Mouse (Mus musculus) left cerebral cortex, adult 11 months (tissue): ENCODE data around the gene Neurl2.
A peak's percentile ranks its signal among the peaks of the same experiment; 100 is the strongest.
"Not testable (repeated sequence)": the region's sequence is repeated elsewhere in the genome, so short reads cannot be mapped to it uniquely, and the experiment has no call there.

Experiments used
- DNase-seq: peaks from one replicate; pipeline ENCODE4 v3.0.0; 2022; ENCODE audit warnings: low spot score

Gene Neurl2

GRCm38 (mm10) chr2:164857842-164858553, 24.7 kb upstream of the Neurl2 start:
- no peak for DNase-seq

- DNase-seq: no peak
Observed at GRCm38 (mm10) chr2:164857101-164857821, 24.0 kb upstream of the Neurl2 start, which contains the start of gene Pltp. Gene Pltp, minus strand, starts transcription at chr2:164857711.

DNA sequence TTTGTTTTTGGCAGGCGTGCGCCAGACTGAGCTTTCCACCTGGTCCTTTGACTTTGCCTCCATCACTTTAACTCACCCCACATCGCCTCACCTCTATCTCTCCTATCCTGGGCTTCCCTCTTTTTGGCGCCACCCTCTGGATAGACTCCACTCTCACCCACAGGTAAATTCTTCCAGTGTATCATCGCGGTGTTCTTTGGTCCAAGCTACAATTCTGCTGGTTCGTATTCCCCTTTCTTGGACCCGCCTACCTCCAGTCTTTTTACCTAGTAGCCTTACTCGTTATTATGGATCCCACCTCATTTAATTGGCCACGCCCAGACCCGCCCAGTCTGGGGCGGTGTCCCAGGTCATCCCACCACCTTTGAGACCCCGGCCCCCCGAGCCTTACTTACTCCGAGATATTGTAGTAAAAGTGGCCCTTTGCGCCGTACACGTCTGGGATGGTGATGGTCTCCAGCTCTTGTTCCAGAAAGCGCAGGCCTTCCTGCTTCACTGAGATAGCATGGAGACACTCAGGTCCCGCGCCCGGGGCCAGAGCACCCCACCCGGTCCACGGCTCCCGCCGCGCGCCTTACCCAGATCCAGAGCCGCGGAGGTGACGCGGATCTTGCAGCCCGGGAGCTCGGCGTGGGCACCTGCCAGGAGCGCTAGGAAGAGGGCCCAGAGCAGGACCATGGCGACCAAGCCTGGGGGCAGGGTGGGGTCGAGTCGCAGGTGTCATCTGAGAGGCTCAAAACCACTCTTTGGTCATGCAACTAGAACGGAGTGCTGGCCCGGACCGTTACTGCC, 23.2 kb upstream of the Neurl2 start:
- no peak for DNase-seq

DNA sequence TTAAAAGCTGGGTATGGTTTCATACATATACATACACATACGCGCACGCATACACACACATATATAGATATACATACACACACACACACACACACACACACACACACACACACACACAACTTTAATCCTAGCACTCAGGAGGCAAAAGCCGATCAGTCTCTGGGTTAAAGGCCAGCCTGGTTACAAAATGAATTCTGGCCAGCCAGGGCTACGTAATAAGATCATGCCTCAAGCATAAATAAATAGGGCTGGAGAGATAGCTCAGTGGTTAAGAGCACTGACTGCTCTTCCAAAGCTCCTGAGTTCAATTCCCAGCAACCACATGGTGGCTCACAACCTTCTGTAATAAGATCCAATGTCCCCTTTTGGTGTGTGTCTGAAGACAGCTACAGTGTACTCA, 22.3 kb upstream of the Neurl2 start:
- DNase-seq: not testable (repeated sequence)

DNA sequence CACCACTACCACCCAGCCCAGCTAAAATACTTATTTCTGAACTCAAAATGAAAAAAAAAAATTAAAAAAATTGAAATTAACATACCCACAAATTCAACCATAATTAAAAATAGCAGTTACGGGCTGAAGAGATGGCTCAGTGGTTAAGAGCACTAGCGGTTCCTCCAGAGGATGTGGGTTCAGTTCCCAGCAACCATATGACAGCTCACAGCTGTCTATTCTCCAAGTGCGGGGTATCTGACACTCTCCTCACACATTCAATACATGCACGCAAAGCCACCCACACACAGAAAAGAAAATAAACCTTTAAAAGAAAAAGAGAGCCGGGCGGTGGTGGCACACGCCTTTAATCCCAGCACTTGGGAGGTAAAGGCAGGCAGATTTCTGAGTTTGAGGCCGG, 16.8 kb upstream of the Neurl2 start:
- DNase-seq: no peak

DNA sequence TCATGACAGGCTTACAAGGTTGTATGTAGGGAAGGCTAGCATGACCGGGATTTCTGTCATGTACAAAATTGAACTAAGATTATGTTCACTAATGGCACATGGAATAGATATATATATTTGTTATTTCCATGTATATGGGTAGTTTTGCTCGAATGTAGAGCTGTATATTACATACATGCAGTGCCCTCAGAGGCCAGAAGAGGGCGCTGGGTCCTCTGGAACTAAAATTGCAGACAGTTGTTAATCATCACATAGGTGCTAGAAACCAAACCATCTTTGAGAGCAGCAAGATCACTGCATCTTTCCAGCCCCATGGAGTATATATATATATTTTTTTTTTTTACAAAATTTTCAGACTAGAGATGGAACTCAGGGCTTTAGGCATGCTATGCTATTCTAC, 12.5 kb upstream of the Neurl2 start:
- no peak for DNase-seq

GRCm38 (mm10) chr2:164835164-164835563, 1.9 kb upstream of the Neurl2 start:
- DNase-seq: no peak

DNA sequence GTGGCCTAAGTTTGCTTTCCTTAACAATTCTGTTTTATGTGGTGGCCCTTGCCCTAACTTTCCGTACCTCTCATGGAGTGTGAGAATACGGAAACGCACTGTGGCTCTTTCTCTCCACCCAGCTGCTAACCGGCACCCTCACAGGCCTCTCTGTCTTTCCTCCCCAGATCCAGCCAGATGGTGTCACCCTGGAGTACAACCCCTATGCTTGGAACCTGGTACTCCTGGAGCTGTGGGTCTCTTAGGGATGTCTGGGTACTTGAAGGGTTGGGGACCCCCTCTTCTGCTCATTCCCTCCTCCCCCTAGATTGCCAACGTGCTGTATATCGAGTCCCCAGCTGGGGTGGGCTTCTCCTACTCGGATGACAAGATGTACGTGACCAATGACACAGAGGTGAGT, 1.3 kb upstream of the Neurl2 start:
- DNase-seq: no peak

GRCm38 (mm10) chr2:164832748-164833301, 431 bp downstream of the Neurl2 start, which contains the start of gene Ctsa:
Gene Ctsa, plus strand, starts transcription at chr2:164832873.
- DNase-seq: peak; percentile 64

DNA sequence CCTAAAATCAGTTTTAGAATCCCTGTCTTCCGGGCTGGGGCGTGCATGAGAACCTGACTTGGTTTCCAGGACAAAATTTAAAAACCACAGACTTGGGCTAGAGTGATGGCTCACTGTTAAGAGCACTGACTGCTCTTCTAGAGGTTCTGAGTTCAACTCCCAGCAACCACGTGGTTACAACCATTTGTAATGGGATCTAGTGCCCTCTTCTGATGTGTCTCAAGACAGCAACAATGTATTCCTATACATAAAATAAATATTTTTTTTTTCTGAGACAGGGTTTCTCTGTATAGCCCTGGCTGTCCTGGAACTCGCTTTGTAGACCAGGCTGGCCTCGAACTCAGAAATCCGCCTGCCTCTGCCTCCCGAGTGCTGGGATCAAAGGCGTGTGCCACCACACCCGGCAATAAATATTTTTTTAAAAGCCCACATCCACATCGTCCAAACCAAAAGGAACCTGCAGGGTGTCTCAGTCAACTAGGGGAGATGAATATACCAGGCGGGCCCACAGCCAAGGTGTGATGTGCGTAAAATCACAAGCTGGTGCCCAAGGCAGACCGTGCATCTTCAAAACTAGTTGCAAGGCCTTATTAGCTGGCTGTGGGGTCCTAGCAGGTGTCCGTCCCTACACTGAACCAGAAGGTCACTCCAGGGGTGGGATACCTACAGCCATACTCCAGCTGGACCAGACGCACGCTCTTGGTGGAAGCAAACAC, 1.1 kb downstream of the Neurl2 start:
- no peak for DNase-seq

GRCm38 (mm10) chr2:164831029-164831428, 2.2 kb downstream of the Neurl2 start:
- no peak for DNase-seq

GRCm38 (mm10) chr2:164829090-164829489, 4.2 kb downstream of the Neurl2 start:
- DNase-seq: no peak

DNA sequence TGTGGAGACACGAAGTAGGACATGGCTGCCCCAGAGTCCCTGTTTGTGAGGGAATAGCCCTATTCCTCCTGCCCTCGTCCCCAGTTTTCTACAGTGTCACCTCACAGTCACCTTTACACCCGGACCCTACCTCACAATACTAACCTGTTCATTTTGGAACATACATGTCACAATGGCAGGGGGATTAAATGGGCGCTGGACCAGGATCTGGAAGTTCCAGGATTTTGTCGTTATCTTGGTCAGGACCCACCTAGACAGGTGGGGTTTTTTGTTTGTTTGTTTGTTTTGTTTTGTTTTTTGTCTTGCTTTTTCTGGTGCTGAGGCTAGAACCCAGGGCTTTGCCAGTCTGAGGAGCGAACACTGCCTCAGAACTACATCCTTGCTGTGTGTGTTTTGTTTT, 4.8 kb downstream of the Neurl2 start, which contains the start of gene Spata25:
TSS of gene Spata25 (minus strand) at position 101 of the 400 bp plus-strand sequence.
- DNase-seq: no peak

- DNase-seq: no peak
Observed at GRCm38 (mm10) chr2:164827146-164827850, 6.0 kb downstream of the Neurl2 start.

GRCm38 (mm10) chr2:164825521-164825920, 7.7 kb downstream of the Neurl2 start:
- no peak for DNase-seq

DNA sequence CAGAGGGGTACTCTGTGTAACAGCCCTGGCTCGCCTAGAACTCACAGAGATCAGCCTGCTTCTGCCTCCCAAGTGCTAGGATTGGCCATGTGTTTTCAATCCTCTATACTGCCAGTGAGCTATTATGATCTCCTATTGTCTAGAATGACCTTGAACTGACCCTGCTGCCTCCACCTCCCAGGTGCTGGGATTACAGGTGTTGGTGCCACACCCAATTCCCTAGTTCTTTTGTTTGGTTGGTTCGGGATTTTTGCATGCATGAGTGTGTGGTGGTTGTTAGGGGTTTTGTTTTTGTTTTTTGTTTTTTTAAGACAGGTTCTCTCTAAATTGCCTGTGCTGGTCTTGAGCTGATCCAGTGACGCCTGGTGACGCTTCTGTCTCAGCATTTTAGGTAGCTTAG, 9.3 kb downstream of the Neurl2 start:
- DNase-seq: no peak

GRCm38 (mm10) chr2:164823181-164823585, 10.1 kb downstream of the Neurl2 start:
- DNase-seq: no peak

GRCm38 (mm10) chr2:164822636-164823165, 10.6 kb downstream of the Neurl2 start, which contains the start of gene Zswim1:
Gene Zswim1, plus strand, starts transcription at chr2:164822686.
- DNase-seq: peak; percentile 99

DNA sequence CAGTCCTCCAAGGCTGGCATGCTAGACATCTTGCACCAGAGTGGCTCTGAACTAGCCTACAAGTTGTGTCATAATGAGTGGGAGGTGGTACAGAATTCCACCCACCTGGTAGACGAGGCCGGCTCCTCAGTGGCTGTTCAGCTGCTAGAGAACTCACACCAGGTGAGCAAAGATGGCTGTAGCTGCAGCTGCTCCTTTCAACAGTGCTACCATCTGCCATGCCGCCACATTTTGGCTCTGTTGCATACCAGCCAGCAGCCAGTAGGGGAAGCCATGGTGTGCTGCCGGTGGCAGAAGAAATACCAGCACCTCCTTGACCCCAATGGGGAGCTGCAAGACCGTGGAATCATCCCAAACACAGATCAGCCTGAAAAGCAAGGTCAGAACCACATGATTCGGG, 12.2 kb downstream of the Neurl2 start:
- DNase-seq: no peak

GRCm38 (mm10) chr2:164817703-164818102, 15.6 kb downstream of the Neurl2 start:
- DNase-seq: no peak

GRCm38 (mm10) chr2:164817206-164817605, 16.1 kb downstream of the Neurl2 start:
- DNase-seq: no peak
